Mouse (Mus musculus): Measurements from ENCODE around the gene Cyp4f39.
A peak's percentile ranks its signal among the peaks of the same experiment; 100 is the strongest.
"Not testable (repeated sequence)": the region's sequence is repeated elsewhere in the genome, so short reads cannot be mapped to it uniquely, and the experiment has no call there.

Gene Cyp4f39

GRCm38 (mm10) chr17:32472176-32472575 lies 19.7 kb downstream of the Cyp4f39 start:
- no peak for DNase-seq (ENCODE audit: extremely low read depth, low read depth, low spot score)

- DNase-seq (ENCODE audit: extremely low read depth, low read depth, low spot score): no peak
These were observed 22.5 kb downstream of the Cyp4f39 start for GRCm38 (mm10) chr17:32474954-32475560.

- DNase-seq (ENCODE audit: extremely low read depth, low read depth, low spot score): no peak
These were observed 24.7 kb downstream of the Cyp4f39 start for GRCm38 (mm10) chr17:32477204-32477603.

- DNase-seq (ENCODE audit: extremely low read depth, low read depth, low spot score): no peak
These were observed 26.2 kb downstream of the Cyp4f39 start for GRCm38 (mm10) chr17:32478727-32479126.

GRCm38 (mm10) chr17:32479554-32480506 lies 27.3 kb downstream of the Cyp4f39 start:
- peak; percentile 30 for DNase-seq (ENCODE audit: extremely low read depth, low read depth, low spot score)

GRCm38 (mm10) chr17:32481766-32482165 lies 29.2 kb downstream of the Cyp4f39 start:
- no peak for DNase-seq (ENCODE audit: extremely low read depth, low read depth, low spot score)

GRCm38 (mm10) chr17:32483200-32483599 lies 30.7 kb downstream of the Cyp4f39 start:
- peak; percentile 43 for DNase-seq (ENCODE audit: extremely low read depth, low read depth, low spot score)

- no peak for DNase-seq (ENCODE audit: extremely low read depth, low read depth, low spot score)
These were observed 39.9 kb downstream of the Cyp4f39 start for GRCm38 (mm10) chr17:32492349-32492980.

GRCm38 (mm10) chr17:32494601-32495000 lies 42.1 kb downstream of the Cyp4f39 start:
- DNase-seq (ENCODE audit: extremely low read depth, low read depth, low spot score): no peak

- DNase-seq (ENCODE audit: extremely low read depth, low read depth, low spot score): not testable (repeated sequence)
These were observed 48.0 kb downstream of the Cyp4f39 start for GRCm38 (mm10) chr17:32500511-32500910.

GRCm38 (mm10) chr17:32501051-32501450 lies 48.5 kb downstream of the Cyp4f39 start:
- no peak for DNase-seq (ENCODE audit: extremely low read depth, low read depth, low spot score)

GRCm38 (mm10) chr17:32503111-32503510 lies 50.6 kb downstream of the Cyp4f39 start:
- no peak for DNase-seq (ENCODE audit: extremely low read depth, low read depth, low spot score)

- DNase-seq (ENCODE audit: extremely low read depth, low read depth, low spot score): no peak
These were observed 53.6 kb downstream of the Cyp4f39 start, which contains the start of gene Cyp4f17 for GRCm38 (mm10) chr17:32505851-32506728. Gene Cyp4f17 (plus strand): TSS chr17:32506050.

GRCm38 (mm10) chr17:32506729-32507245 lies 54.3 kb downstream of the Cyp4f39 start:
- no peak for DNase-seq (ENCODE audit: extremely low read depth, low read depth, low spot score)

- DNase-seq (ENCODE audit: extremely low read depth, low read depth, low spot score): no peak
These were observed 63.6 kb downstream of the Cyp4f39 start for GRCm38 (mm10) chr17:32516126-32516525.

GRCm38 (mm10) chr17:32521981-32522380 lies 69.5 kb downstream of the Cyp4f39 start:
- DNase-seq (ENCODE audit: extremely low read depth, low read depth, low spot score): no peak

GRCm38 (mm10) chr17:32522386-32522785 lies 69.9 kb downstream of the Cyp4f39 start:
- no peak for DNase-seq (ENCODE audit: extremely low read depth, low read depth, low spot score)

GRCm38 (mm10) chr17:32522816-32523215 lies 70.3 kb downstream of the Cyp4f39 start:
- DNase-seq (ENCODE audit: extremely low read depth, low read depth, low spot score): no peak

GRCm38 (mm10) chr17:32523895-32524294 lies 71.4 kb downstream of the Cyp4f39 start:
- DNase-seq (ENCODE audit: extremely low read depth, low read depth, low spot score): no peak

- not testable (repeated sequence) for DNase-seq (ENCODE audit: extremely low read depth, low read depth, low spot score)
These were observed 73.8 kb downstream of the Cyp4f39 start for GRCm38 (mm10) chr17:32526341-32526740.

Data from fat pad, adult 2 months (tissue).